In genomic region chr8:70895571-70896259, GRCm38 (mm10) we compare ENCODE assay signal across 12 mouse cellular contexts. TPM values are rescaled to one million over a fixed set of nuclear protein-coding genes. Genes with fewer than 3 reads are reported as not detected.
A peak's percentile ranks its signal among the peaks of the same experiment; 100 is the strongest.
DNase-seq lines count a peak whose midpoint lies in the region; ATAC-seq and TF ChIP-seq lines count a peak whose summit lies in the region.
"Not testable (repeated sequence)": the region's sequence is repeated elsewhere in the genome, so short reads cannot be mapped to it uniquely, and the experiment has no call there.
"Had no signal": no experiment of that assay in that cellular context is flagged by ENCODE, and none has a peak within 500 bp of the region (broad histone marks: within the 10 kb centered on the region; RNA-seq: fewer than 3 reads in every experiment).

No protein-coding gene starts in this region.

- H3K4me3 ChIP-seq in G1E (ENCODE audit: low read depth, low read length): peak overlapping the region; percentile 97
- H3K4me3 ChIP-seq in embryonic fibroblast, embryonic 13.5 days (ENCODE audit: insufficient read depth, low read length): peak overlapping the region; percentile 93
- peak overlapping the region; percentile 95 for H3K4me3 ChIP-seq in heart, embryonic 10.5 days
- H3K4me3 ChIP-seq in hindbrain, embryonic 14.5 days (replicated peaks; ENCODE audit: low read length): peak overlapping the region; percentile 66
- peak overlapping the region; percentile 97 for H3K4me3 ChIP-seq in layer of hippocampus, adult 2 months
- H3K4me3 ChIP-seq in liver, embryonic 16.5 days (ENCODE audit: low read depth, low read length): peak overlapping the region; percentile 90
- peak overlapping the region; percentile 79 for H3K4me3 ChIP-seq in midbrain, embryonic 14.5 days (replicated peaks; ENCODE audit: low read depth, low read length)
- peak overlapping the region; percentile 84 for H3K4me3 ChIP-seq in stomach, embryonic 14.5 days (ENCODE audit: low read depth, low read length)

- not testable (repeated sequence) for TF ChIP-seq POLR2A in embryonic fibroblast, embryonic 13.5 days (IDR thresholded peaks at IDR 0.05; ENCODE audit: low read depth, low read length)

- peaks cover 28% of the 10 kb centered on the region for H3K9me3 ChIP-seq in G1E (replicated peaks)
- H3K9me3 ChIP-seq in heart, embryonic 10.5 days; hindbrain, embryonic 14.5 days (ENCODE audit: control insufficient read depth, low read length); liver, embryonic 16.5 days (replicated peaks; ENCODE audit: control insufficient read depth, low read length); midbrain, embryonic 14.5 days (ENCODE audit: control insufficient read depth, low read length); stomach, embryonic 14.5 days (ENCODE audit: control insufficient read depth, low read depth, low read length): not testable (repeated sequence)

- not testable (repeated sequence) for H3K27me3 ChIP-seq in G1E (ENCODE audit: insufficient read depth, low read length)
- H3K27me3 ChIP-seq in heart, embryonic 10.5 days (ENCODE audit: insufficient read depth, poor library complexity, severe bottlenecking): peaks cover 43% of the 10 kb centered on the region
- H3K27me3 ChIP-seq in hindbrain, embryonic 14.5 days (ENCODE audit: control insufficient read depth, insufficient read depth, low read length): peaks cover 44% of the 10 kb centered on the region
- peaks cover 33% of the 10 kb centered on the region for H3K27me3 ChIP-seq in liver, embryonic 16.5 days (ENCODE audit: control insufficient read depth, insufficient read depth, low read depth, low read length)
- H3K27me3 ChIP-seq in midbrain, embryonic 14.5 days (ENCODE audit: control insufficient read depth, insufficient read depth, low read length): peaks cover 42% of the 10 kb centered on the region
- H3K27me3 ChIP-seq in stomach, embryonic 14.5 days (ENCODE audit: control insufficient read depth, insufficient read depth, low read length): peaks cover 20% of the 10 kb centered on the region

- DNase-seq in G1E (ENCODE audit: low spot score); heart, embryonic 10.5 days (ENCODE audit: low spot score); hindbrain, embryonic 14.5 days (ENCODE audit: low spot score); layer of hippocampus, adult 2 months (ENCODE audit: low spot score in 2 of 2); midbrain, embryonic 14.5 days: not testable (repeated sequence)

- WGBS in heart, embryonic 10.5 days: 84% methylated on average over 24 of the region's 24 CpGs
- WGBS in hindbrain, embryonic 14.5 days: 80% methylated on average over 21 of the region's 24 CpGs
- WGBS in liver, embryonic 16.5 days (ENCODE audit: insufficient replicate concordance): 76% methylated on average over 22 of the region's 24 CpGs
- WGBS in midbrain, embryonic 14.5 days: 77% methylated on average over 24 of the region's 24 CpGs
- 84% methylated on average over 22 of the region's 24 CpGs for WGBS in stomach, embryonic 14.5 days

- not testable (repeated sequence) for H3K9ac ChIP-seq in hindbrain, embryonic 14.5 days; midbrain, embryonic 14.5 days (replicated peaks; ENCODE audit: low read length)
- peak overlapping the region; percentile 91 for H3K9ac ChIP-seq in liver, embryonic 16.5 days (ENCODE audit: low read depth, low read length)
- H3K9ac ChIP-seq in stomach, embryonic 14.5 days (replicated peaks; ENCODE audit: low read depth, low read length): peak overlapping the region; percentile 92

- TF ChIP-seq CTCF in G1E (IDR thresholded peaks at IDR 0.05; ENCODE audit: low read depth, low read length); embryonic fibroblast, embryonic 13.5 days (IDR thresholded peaks at IDR 0.05; ENCODE audit: borderline replicate concordance, insufficient read depth, low read length); layer of hippocampus, adult 2 months (conservative IDR thresholded peaks at IDR 0.05): not testable (repeated sequence)

- peaks cover 42% of the 10 kb centered on the region for H3K4me1 ChIP-seq in G1E (ENCODE audit: insufficient read depth, low read depth, low read length)
- H3K4me1 ChIP-seq in embryonic fibroblast, embryonic 13.5 days (ENCODE audit: control insufficient read depth, insufficient read depth, low read length); midbrain, embryonic 14.5 days (ENCODE audit: control insufficient read depth, insufficient read depth, low read length): not testable (repeated sequence)
- peaks cover 37% of the 10 kb centered on the region for H3K4me1 ChIP-seq in heart, embryonic 10.5 days
- peaks cover 16% of the 10 kb centered on the region for H3K4me1 ChIP-seq in hindbrain, embryonic 14.5 days (replicated peaks; ENCODE audit: control insufficient read depth, insufficient read depth, low read length)
- H3K4me1 ChIP-seq in liver, embryonic 16.5 days (ENCODE audit: control insufficient read depth, low read depth, low read length): peaks cover 31% of the 10 kb centered on the region
- peaks cover 20% of the 10 kb centered on the region; the same call in 1 of the 2 replicates for H3K4me1 ChIP-seq in stomach, embryonic 14.5 days (ENCODE audit: control insufficient read depth, insufficient read depth, low read length)

- peak overlapping the region; percentile 86 for H3K4me2 ChIP-seq in hindbrain, embryonic 14.5 days (replicated peaks)
- H3K4me2 ChIP-seq in liver, embryonic 16.5 days (ENCODE audit: low read depth, low read length): peak overlapping the region; percentile 65
- peak overlapping the region; percentile 73 for H3K4me2 ChIP-seq in midbrain, embryonic 14.5 days (ENCODE audit: low read length)
- H3K4me2 ChIP-seq in stomach, embryonic 14.5 days (replicated peaks; ENCODE audit: low read depth, low read length): peak overlapping the region; percentile 87

- ATAC-seq in G1E (ENCODE audit: extremely low read depth, insufficient number of reproducible peaks, low FRiP score, poor library complexity, severe bottlenecking); hindbrain, embryonic 14.5 days (ENCODE audit: low FRiP score); liver, embryonic 16.5 days (ENCODE audit: low read depth); midbrain, embryonic 14.5 days (ENCODE audit: low FRiP score, low TSS enrichment); stomach, embryonic 14.5 days (ENCODE audit: insufficient number of reproducible peaks, insufficient read depth, low FRiP score, low read depth): not testable (repeated sequence)

- H3K36me3 ChIP-seq in G1E (replicated peaks): peaks cover 60% of the 10 kb centered on the region
- peaks cover 34% of the 10 kb centered on the region for H3K36me3 ChIP-seq in heart, embryonic 10.5 days
- peaks cover 30% of the 10 kb centered on the region for H3K36me3 ChIP-seq in hindbrain, embryonic 14.5 days (replicated peaks; ENCODE audit: control insufficient read depth, insufficient read depth)
- peaks cover 22% of the 10 kb centered on the region for H3K36me3 ChIP-seq in liver, embryonic 16.5 days (ENCODE audit: control insufficient read depth, insufficient read depth)
- H3K36me3 ChIP-seq in midbrain, embryonic 14.5 days (ENCODE audit: control insufficient read depth, insufficient read depth, low read length): peaks cover 31% of the 10 kb centered on the region
- peaks cover 25% of the 10 kb centered on the region for H3K36me3 ChIP-seq in stomach, embryonic 14.5 days (ENCODE audit: control insufficient read depth, insufficient read depth, low read length)

- not testable (repeated sequence) for H3K27ac ChIP-seq in embryonic fibroblast, embryonic 13.5 days (ENCODE audit: insufficient read depth, low read length); hindbrain, embryonic 14.5 days; layer of hippocampus, adult 2 months; liver, embryonic 16.5 days (ENCODE audit: low read length); midbrain, embryonic 14.5 days (replicated peaks; ENCODE audit: low read depth, low read length); stomach, embryonic 14.5 days (ENCODE audit: low read length)
- H3K27ac ChIP-seq in heart, embryonic 10.5 days: 0 out of 2 replicates have a peak overlapping the region, but pooled peaks have one; percentile 99

RNA-seq across cellular contexts. Expression of gene Rpl18a, which starts 1.5 kb away (rescaled TPM):
- total RNA-seq in G1E (2014; fragmentation: Nextera tagmentation): 12,197 and 12,967 TPM in 2 replicates
- total RNA-seq in G1E (2017): 1,575 and 1,810 TPM in 2 replicates
- polyA plus RNA-seq in G1E (2012): 3,365 and 5,482 TPM in 2 replicates
- 1,792 and 1,906 TPM in 2 replicates for polyA plus RNA-seq in embryonic fibroblast, embryonic 13.5 days (2011; ENCODE audit: insufficient read length, low read depth, missing spikeins)
- polyA plus RNA-seq in heart, embryonic 10.5 days (2016; fragmentation: Nextera tagmentation; extraction: Ambion mirVana): 2,378 and 2,634 TPM in 2 replicates
- polyA plus RNA-seq in hindbrain, embryonic 14.5 days (2014; fragmentation: Nextera tagmentation; extraction: Ambion mirVana): 2,214 and 2,704 TPM in 2 replicates
- total RNA-seq in layer of hippocampus, adult 2 months (2021): 100 to 1,000 TPM; 698 to 704 TPM
- polyA plus RNA-seq in liver, embryonic 16.5 days (2015; fragmentation: Nextera tagmentation; extraction: Ambion mirVana): 2,028 and 2,149 TPM in 2 replicates
- polyA plus RNA-seq in midbrain, embryonic 14.5 days (2014; fragmentation: Nextera tagmentation; extraction: Ambion mirVana): 2,701 and 2,857 TPM in 2 replicates
- 5,566 and 6,204 TPM in 2 replicates for polyA plus RNA-seq in stomach, embryonic 14.5 days (2014; fragmentation: Nextera tagmentation; extraction: Ambion mirVana)

RNA-seq across cellular contexts. Expression of gene Slc5a5, which starts 3.2 kb away (rescaled TPM):
- total RNA-seq in G1E (2014; fragmentation: Nextera tagmentation): not detected in 2 replicates
- total RNA-seq in G1E (2017): 0.06 TPM in 1 of 2 replicates, not detected in the other
- polyA plus RNA-seq in G1E (2012): 0.26 and 0.28 TPM in 2 replicates
- 0.28 and 0.30 TPM in 2 replicates for polyA plus RNA-seq in embryonic fibroblast, embryonic 13.5 days (2011; ENCODE audit: insufficient read length, low read depth, missing spikeins)
- polyA plus RNA-seq in heart, embryonic 10.5 days (2016; fragmentation: Nextera tagmentation; extraction: Ambion mirVana): 0.07 and 0.29 TPM in 2 replicates
- polyA plus RNA-seq in hindbrain, embryonic 14.5 days (2014; fragmentation: Nextera tagmentation; extraction: Ambion mirVana): 1.5 and 1.8 TPM in 2 replicates
- 1 to 10 TPM; 5.9 to 8.0 TPM for total RNA-seq in layer of hippocampus, adult 2 months (2021)
- 0.11 TPM in 1 of 2 replicates, not detected in the other for polyA plus RNA-seq in liver, embryonic 16.5 days (2015; fragmentation: Nextera tagmentation; extraction: Ambion mirVana)
- polyA plus RNA-seq in midbrain, embryonic 14.5 days (2014; fragmentation: Nextera tagmentation; extraction: Ambion mirVana): 0.40 and 0.96 TPM in 2 replicates
- polyA plus RNA-seq in stomach, embryonic 14.5 days (2014; fragmentation: Nextera tagmentation; extraction: Ambion mirVana): 4.2 and 4.8 TPM in 2 replicates
- total RNA-seq: adrenal gland, adult 8-10 months; gastrocnemius, postnatal 25 days; heart, postnatal 36 days; megakaryocyte-erythroid progenitor cell, adult 5-6 weeks had no signal

RNA-seq across cellular contexts. Expression of gene Map1s, which starts 10.0 kb away (rescaled TPM):
- total RNA-seq in G1E (2014; fragmentation: Nextera tagmentation) (26.3 and 29.6 TPM in 2 replicates), G1E (2017) (8.7 and 9.5 TPM in 2 replicates)
- 135 and 147 TPM in 2 replicates for polyA plus RNA-seq in G1E (2012)
- polyA plus RNA-seq in embryonic fibroblast, embryonic 13.5 days (2011; ENCODE audit: insufficient read length, low read depth, missing spikeins): 24.2 and 27.8 TPM in 2 replicates
- polyA plus RNA-seq in heart, embryonic 10.5 days (2016; fragmentation: Nextera tagmentation; extraction: Ambion mirVana): 49.6 and 58.4 TPM in 2 replicates
- polyA plus RNA-seq in hindbrain, embryonic 14.5 days (2014; fragmentation: Nextera tagmentation; extraction: Ambion mirVana): 49.6 and 51.4 TPM in 2 replicates
- total RNA-seq in layer of hippocampus, adult 2 months (2021): 10 to 100 TPM; 97.0 to 98.1 TPM
- 12.1 and 14.4 TPM in 2 replicates for polyA plus RNA-seq in liver, embryonic 16.5 days (2015; fragmentation: Nextera tagmentation; extraction: Ambion mirVana)
- polyA plus RNA-seq in midbrain, embryonic 14.5 days (2014; fragmentation: Nextera tagmentation; extraction: Ambion mirVana): 46.5 and 54.0 TPM in 2 replicates
- polyA plus RNA-seq in stomach, embryonic 14.5 days (2014; fragmentation: Nextera tagmentation; extraction: Ambion mirVana): 41.5 and 42.0 TPM in 2 replicates

RNA-seq across cellular contexts. Expression of gene Ccdc124, which starts 22.0 kb away (rescaled TPM):
- 17.0 and 18.9 TPM in 2 replicates for total RNA-seq in G1E (2014; fragmentation: Nextera tagmentation)
- total RNA-seq in G1E (2017): 16.1 and 16.7 TPM in 2 replicates
- 171 and 172 TPM in 2 replicates for polyA plus RNA-seq in G1E (2012)
- 31.1 and 32.3 TPM in 2 replicates for polyA plus RNA-seq in embryonic fibroblast, embryonic 13.5 days (2011; ENCODE audit: insufficient read length, low read depth, missing spikeins)
- polyA plus RNA-seq in heart, embryonic 10.5 days (2016; fragmentation: Nextera tagmentation; extraction: Ambion mirVana): 120 and 143 TPM in 2 replicates
- 155 and 158 TPM in 2 replicates for polyA plus RNA-seq in hindbrain, embryonic 14.5 days (2014; fragmentation: Nextera tagmentation; extraction: Ambion mirVana)
- 10 to 100 TPM; 82.2 to 88.9 TPM for total RNA-seq in layer of hippocampus, adult 2 months (2021)
- 42.5 and 43.1 TPM in 2 replicates for polyA plus RNA-seq in liver, embryonic 16.5 days (2015; fragmentation: Nextera tagmentation; extraction: Ambion mirVana)
- 149 and 178 TPM in 2 replicates for polyA plus RNA-seq in midbrain, embryonic 14.5 days (2014; fragmentation: Nextera tagmentation; extraction: Ambion mirVana)
- 92.1 and 102 TPM in 2 replicates for polyA plus RNA-seq in stomach, embryonic 14.5 days (2014; fragmentation: Nextera tagmentation; extraction: Ambion mirVana)

RNA-seq across cellular contexts. Expression of gene Kcnn1, which starts 32.7 kb away (rescaled TPM):
- total RNA-seq in G1E (2014; fragmentation: Nextera tagmentation) (not detected in 2 replicates), G1E (2017) (0.12 and 0.22 TPM in 2 replicates)
- 0.02 and 0.03 TPM in 2 replicates for polyA plus RNA-seq in G1E (2012)
- 1.7 and 2.7 TPM in 2 replicates for polyA plus RNA-seq in embryonic fibroblast, embryonic 13.5 days (2011; ENCODE audit: insufficient read length, low read depth, missing spikeins)
- polyA plus RNA-seq in heart, embryonic 10.5 days (2016; fragmentation: Nextera tagmentation; extraction: Ambion mirVana): 1.1 and 1.6 TPM in 2 replicates
- 10.0 and 14.3 TPM in 2 replicates for polyA plus RNA-seq in hindbrain, embryonic 14.5 days (2014; fragmentation: Nextera tagmentation; extraction: Ambion mirVana)
- total RNA-seq in layer of hippocampus, adult 2 months (2021): 10 to 100 TPM; 17.4 to 18.3 TPM
- 0.20 and 0.46 TPM in 2 replicates for polyA plus RNA-seq in liver, embryonic 16.5 days (2015; fragmentation: Nextera tagmentation; extraction: Ambion mirVana)
- 13.3 and 16.0 TPM in 2 replicates for polyA plus RNA-seq in midbrain, embryonic 14.5 days (2014; fragmentation: Nextera tagmentation; extraction: Ambion mirVana)
- 1.6 and 2.1 TPM in 2 replicates for polyA plus RNA-seq in stomach, embryonic 14.5 days (2014; fragmentation: Nextera tagmentation; extraction: Ambion mirVana)
- total RNA-seq: megakaryocyte-erythroid progenitor cell, adult 5-6 weeks had no signal
